Mouse (Mus musculus) liver, adult 10 weeks (tissue): ENCODE data around the gene BC029722. TPM values are rescaled to one million over a fixed set of nuclear protein-coding genes. Genes with fewer than 3 reads are reported as not detected.

Experiments used
- polyA plus RNA-seq: library from polyadenylated mRNA; stranded (reverse); fragments of 350-450 nt; fragmentation: Illumina TruSeq; extraction: RNeasy Lipid Tissue Mini Kit (QIAGEN cat#74804); gene quantifications from one replicate; pipeline ENCODE4 v1.2.3, GENCODE M21; 2014; ENCODE audit warnings: low read depth, low replicate concordance

BC029722 gene
- polyA plus RNA-seq, result 6.1 TPM

GRCm38 (mm10) chr2:155819392-155819448 lies at the start of gene BC029722:
TSS of gene BC029722 (minus strand) at chr2:155819426.

DNA sequence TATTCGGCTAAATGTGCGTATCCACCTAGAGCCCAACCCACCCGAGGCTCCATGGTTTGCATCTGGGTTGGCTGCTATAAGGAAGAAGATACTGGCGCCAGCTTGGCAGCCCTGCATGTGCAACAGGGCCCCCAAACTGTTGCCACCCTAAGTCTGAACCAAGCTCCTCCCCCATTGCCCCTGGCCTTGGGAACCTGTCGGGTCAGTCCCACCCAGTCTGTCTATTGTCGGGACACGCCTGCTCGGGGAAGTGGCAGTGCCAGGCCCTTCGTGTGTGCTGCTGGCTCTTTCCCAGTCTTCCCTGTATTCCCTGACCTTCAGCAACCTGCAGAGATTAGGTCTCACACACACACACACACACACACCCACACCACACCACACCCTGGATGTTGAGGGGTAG lies 15.5 kb upstream of the BC029722 start, which contains the start of gene Fam83c:
Gene Fam83c, minus strand, starts transcription at position 123 of the 400 bp plus-strand sequence.

GRCm38 (mm10) chr2:155826630-155827424 lies 7.6 kb upstream of the BC029722 start, which contains the start of gene Eif6:
TSS of gene Eif6 (minus strand) at chr2:155826925.

GRCm38 (mm10) chr2:155774927-155775684 lies 44.1 kb downstream of the BC029722 start, which contains the start of gene Mmp24:
TSS of gene Mmp24 (plus strand) at chr2:155775342.

Other genes with a start within 250 kb of the BC029722 start
- 13.4 TPM for gene Gss, start 226.6 kb downstream of the BC029722 start, polyA plus RNA-seq
- not detected for gene Myh7b, start 208.2 kb downstream of the BC029722 start, polyA plus RNA-seq
- 44.1 TPM for gene Trpc4ap, start 127.0 kb downstream of the BC029722 start, polyA plus RNA-seq
- 13.2 TPM for gene Edem2, start 90.0 kb downstream of the BC029722 start, polyA plus RNA-seq
- not detected for gene Gm17581, start 83.6 kb downstream of the BC029722 start, polyA plus RNA-seq
- 0.79 TPM for gene Procr, start 68.3 kb downstream of the BC029722 start, polyA plus RNA-seq
- not detected for gene Mmp24, start 44.1 kb downstream of the BC029722 start, polyA plus RNA-seq
- 15.9 TPM for gene Eif6, start 7.5 kb upstream of the BC029722 start, polyA plus RNA-seq
- gene Fam83c, start 15.4 kb upstream of the BC029722 start, polyA plus RNA-seq, result not detected
- gene Uqcc1, start 110.9 kb upstream of the BC029722 start, polyA plus RNA-seq, result 33.9 TPM
- gene Gm15557, start 121.3 kb upstream of the BC029722 start, polyA plus RNA-seq, result not detected
- not detected for gene Gdf5, start 125.9 kb upstream of the BC029722 start, polyA plus RNA-seq
- 0.66 TPM for gene Cep250, start 137.0 kb upstream of the BC029722 start, polyA plus RNA-seq
- 2.9 TPM for gene 6430550D23Rik, start 188.6 kb upstream of the BC029722 start, polyA plus RNA-seq
- 15.9 TPM for gene Ergic3, start 188.6 kb upstream of the BC029722 start, polyA plus RNA-seq
- not detected for gene Fer1l4, start 233.5 kb upstream of the BC029722 start, polyA plus RNA-seq
- 0.29 TPM for gene Spag4, start 245.7 kb upstream of the BC029722 start, polyA plus RNA-seq